Mouse (Mus musculus): Measurements from ENCODE around the gene Mmp9. TPM values are rescaled to one million over a fixed set of nuclear protein-coding genes. Genes with fewer than 3 reads are reported as not detected.
A peak's percentile ranks its signal among the peaks of the same experiment; 100 is the strongest.

Mmp9 gene
- polyA plus RNA-seq, 1 experiment from 2014 or later, result 1.9 TPM

DNA sequence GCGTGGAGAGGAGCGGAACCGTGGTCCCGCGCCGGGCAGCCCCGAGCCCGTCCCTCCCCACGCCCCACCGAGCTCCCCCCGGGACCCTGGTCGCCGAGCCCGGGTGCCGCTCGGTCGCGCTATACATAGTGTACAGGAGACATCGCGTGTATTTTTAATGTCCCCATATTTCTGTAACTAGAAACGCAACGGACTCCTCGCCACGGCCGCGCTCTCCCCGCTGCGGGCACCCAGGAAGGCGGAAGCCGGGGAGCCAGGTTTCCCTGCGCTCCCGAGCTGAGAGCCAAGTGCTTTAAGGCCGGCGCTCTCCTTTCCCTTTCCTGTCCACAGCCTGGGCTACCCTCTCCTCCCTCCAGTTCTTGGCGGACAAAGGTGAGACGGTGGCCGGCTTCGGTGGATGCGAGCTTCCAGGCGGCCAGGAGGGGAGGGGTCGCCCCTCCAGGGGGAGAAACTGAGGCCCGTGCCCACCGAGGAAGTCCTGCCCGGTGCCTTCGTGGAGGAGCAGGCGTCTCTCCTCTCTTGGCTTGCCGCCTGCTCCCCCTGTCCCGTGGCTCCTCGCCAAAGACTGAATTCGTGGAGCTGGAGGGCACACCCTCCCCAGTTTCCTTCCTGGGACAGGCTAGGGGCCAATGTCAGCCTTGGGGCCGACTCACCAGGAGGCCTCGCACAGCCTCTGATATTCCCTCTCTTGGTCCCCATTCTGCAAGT, 57.3 kb downstream of the Mmp9 start:
- Histone ChIP-seq H3K27ac (ENCODE audit: low read depth, low read length) (no peak overlapping the region), H3K9ac (ENCODE audit: low read depth, low read length) (no peak overlapping the region), H3K36me3 (ENCODE audit: control insufficient read depth, insufficient read depth, low read length) (peaks cover 23% of the 10 kb centered on the region), H3K27me3 (replicated peaks; ENCODE audit: control insufficient read depth, insufficient read depth, low read length) (peaks cover 50% of the 10 kb centered on the region), H3K4me2 (peak overlapping the region; percentile 55), H3K4me1 (replicated peaks; ENCODE audit: control insufficient read depth, insufficient read depth, low read length) (0 out of 2 replicates have a peak, but pooled peaks cover 2% of the 10 kb centered on the region), H3K9me3 (ENCODE audit: control insufficient read depth, low read length) (no peaks in the 10 kb centered on the region), H3K4me3 (ENCODE audit: low read depth, low read length) (peak overlapping the region; percentile 29)
- WGBS, result 4% methylated on average over 51 of the region's 52 CpGs
- DNase-seq (ENCODE audit: low spot score) (no peak), ATAC-seq (replicated peaks; ENCODE audit: low FRiP score) (no peak)

GRCm38 (mm10) chr2:165001958-165002357, 61.4 kb downstream of the Mmp9 start:
- ATAC-seq (replicated peaks; ENCODE audit: low FRiP score) (no peak), DNase-seq (ENCODE audit: low spot score) (no peak)
- 89% methylated on average over 13 of the region's 13 CpGs for WGBS

GRCm38 (mm10) chr2:165003108-165003507, 62.5 kb downstream of the Mmp9 start:
- Histone ChIP-seq H3K4me2 (no peak overlapping the region), H3K27me3 (replicated peaks; ENCODE audit: control insufficient read depth, insufficient read depth, low read length) (peaks cover 16% of the 10 kb centered on the region), H3K9ac (ENCODE audit: low read depth, low read length) (no peak overlapping the region), H3K4me1 (replicated peaks; ENCODE audit: control insufficient read depth, insufficient read depth, low read length) (no peaks in the 10 kb centered on the region), H3K36me3 (ENCODE audit: control insufficient read depth, insufficient read depth, low read length) (peaks cover 50% of the 10 kb centered on the region), H3K4me3 (ENCODE audit: low read depth, low read length) (no peak overlapping the region), H3K9me3 (ENCODE audit: control insufficient read depth, low read length) (no peaks in the 10 kb centered on the region), H3K27ac (ENCODE audit: low read depth, low read length) (no peak overlapping the region)
- WGBS, result 91% methylated on average over 3 of the region's 3 CpGs
- DNase-seq (ENCODE audit: low spot score), result no peak
- ATAC-seq (replicated peaks; ENCODE audit: low FRiP score), result no peak

More at GRCm38 (mm10) chr2:165001958-165002357, 61.4 kb downstream of the Mmp9 start:
- Histone ChIP-seq H3K9ac (ENCODE audit: low read depth, low read length) (no peak overlapping the region), H3K27ac (ENCODE audit: low read depth, low read length) (no peak overlapping the region), H3K4me1 (replicated peaks; ENCODE audit: control insufficient read depth, insufficient read depth, low read length) (0 out of 2 replicates have a peak, but pooled peaks cover 2% of the 10 kb centered on the region), H3K4me3 (ENCODE audit: low read depth, low read length) (no peak overlapping the region), H3K4me2 (no peak overlapping the region), H3K36me3 (ENCODE audit: control insufficient read depth, insufficient read depth, low read length) (peaks cover 42% of the 10 kb centered on the region), H3K27me3 (replicated peaks; ENCODE audit: control insufficient read depth, insufficient read depth, low read length) (peaks cover 28% of the 10 kb centered on the region), H3K9me3 (ENCODE audit: control insufficient read depth, low read length) (no peaks in the 10 kb centered on the region)

- DNase-seq (ENCODE audit: low spot score), result no peak
- Histone ChIP-seq H3K4me2 (no peak overlapping the region), H3K4me1 (replicated peaks; ENCODE audit: control insufficient read depth, insufficient read depth, low read length) (no peaks in the 10 kb centered on the region), H3K4me3 (ENCODE audit: low read depth, low read length) (no peak overlapping the region), H3K9ac (ENCODE audit: low read depth, low read length) (no peak overlapping the region), H3K27me3 (replicated peaks; ENCODE audit: control insufficient read depth, insufficient read depth, low read length) (peaks cover 6% of the 10 kb centered on the region; the same call in 1 of the 2 replicates), H3K9me3 (ENCODE audit: control insufficient read depth, low read length) (no peaks in the 10 kb centered on the region), H3K36me3 (ENCODE audit: control insufficient read depth, insufficient read depth, low read length) (peaks cover 61% of the 10 kb centered on the region), H3K27ac (ENCODE audit: low read depth, low read length) (no peak overlapping the region)
- ATAC-seq (replicated peaks; ENCODE audit: low FRiP score), result no peak
- WGBS, result 88% methylated on average over 10 of the region's 10 CpGs
These were observed 63.7 kb downstream of the Mmp9 start for GRCm38 (mm10) chr2:165004237-165004636.

Other genes with a start within 250 kb of the Mmp9 start
- not detected in 2 replicates for gene Spint4, start 242.3 kb upstream of the Mmp9 start, polyA plus RNA-seq (2014; fragmentation: Nextera tagmentation; extraction: Ambion mirVana)
- gene Spint5, start 225.5 kb upstream of the Mmp9 start, polyA plus RNA-seq (2014; fragmentation: Nextera tagmentation; extraction: Ambion mirVana), result not detected in 2 replicates
- 0.18 and 0.38 TPM in 2 replicates for gene Wfdc3, start 194.8 kb upstream of the Mmp9 start, polyA plus RNA-seq (2014; fragmentation: Nextera tagmentation; extraction: Ambion mirVana)
- 50.3 and 50.5 TPM in 2 replicates for gene Dnttip1, start 194.8 kb upstream of the Mmp9 start, polyA plus RNA-seq (2014; fragmentation: Nextera tagmentation; extraction: Ambion mirVana)
- 482 and 522 TPM in 2 replicates for gene Ube2c, start 170.9 kb upstream of the Mmp9 start, polyA plus RNA-seq (2014; fragmentation: Nextera tagmentation; extraction: Ambion mirVana)
- 0.47 and 1.1 TPM in 2 replicates for gene Tnnc2, start 160.8 kb upstream of the Mmp9 start, polyA plus RNA-seq (2014; fragmentation: Nextera tagmentation; extraction: Ambion mirVana)
- gene Snx21, start 155.0 kb upstream of the Mmp9 start, polyA plus RNA-seq (2014; fragmentation: Nextera tagmentation; extraction: Ambion mirVana), result 8.3 and 8.4 TPM in 2 replicates
- gene Acot8, start 135.9 kb upstream of the Mmp9 start, polyA plus RNA-seq (2014; fragmentation: Nextera tagmentation; extraction: Ambion mirVana), result 23.2 and 23.6 TPM in 2 replicates
- 7.3 and 8.7 TPM in 2 replicates for gene Zswim3, start 135.7 kb upstream of the Mmp9 start, polyA plus RNA-seq (2014; fragmentation: Nextera tagmentation; extraction: Ambion mirVana)
- 13.7 and 15.6 TPM in 2 replicates for gene Zswim1, start 118.1 kb upstream of the Mmp9 start, polyA plus RNA-seq (2014; fragmentation: Nextera tagmentation; extraction: Ambion mirVana)
- not detected in 2 replicates for gene Spata25, start 112.2 kb upstream of the Mmp9 start, polyA plus RNA-seq (2014; fragmentation: Nextera tagmentation; extraction: Ambion mirVana)
- 97.2 and 103 TPM in 2 replicates for gene Ctsa, start 107.9 kb upstream of the Mmp9 start, polyA plus RNA-seq (2014; fragmentation: Nextera tagmentation; extraction: Ambion mirVana)
- gene Neurl2, start 107.3 kb upstream of the Mmp9 start, polyA plus RNA-seq (2014; fragmentation: Nextera tagmentation; extraction: Ambion mirVana), result 3.9 and 4.9 TPM in 2 replicates
- gene Pltp, start 83.1 kb upstream of the Mmp9 start, polyA plus RNA-seq (2014; fragmentation: Nextera tagmentation; extraction: Ambion mirVana), result 9.9 and 10.7 TPM in 2 replicates
- 63.9 and 67.5 TPM in 2 replicates for gene Pcif1, start 61.5 kb upstream of the Mmp9 start, polyA plus RNA-seq (2014; fragmentation: Nextera tagmentation; extraction: Ambion mirVana)
- 15.0 TPM in 2 replicates for gene Zfp335, start 29.0 kb upstream of the Mmp9 start, polyA plus RNA-seq (2014; fragmentation: Nextera tagmentation; extraction: Ambion mirVana)
- 0.55 and 0.70 TPM in 2 replicates for gene Slc12a5, start 20.0 kb downstream of the Mmp9 start, polyA plus RNA-seq (2014; fragmentation: Nextera tagmentation; extraction: Ambion mirVana)
- gene Ncoa5, start 94.1 kb downstream of the Mmp9 start, polyA plus RNA-seq (2014; fragmentation: Nextera tagmentation; extraction: Ambion mirVana), result 45.0 and 45.9 TPM in 2 replicates
- gene Cd40, start 114.8 kb downstream of the Mmp9 start, polyA plus RNA-seq (2014; fragmentation: Nextera tagmentation; extraction: Ambion mirVana), result 5.5 and 7.7 TPM in 2 replicates
- gene 1700025C18Rik, start 150.0 kb downstream of the Mmp9 start, polyA plus RNA-seq (2014; fragmentation: Nextera tagmentation; extraction: Ambion mirVana), result not detected in 2 replicates